Mouse (Mus musculus): Measurements from ENCODE around the gene Pde4d. TPM values are rescaled to one million over a fixed set of nuclear protein-coding genes. Genes with fewer than 3 reads are reported as not detected.

The Pde4d gene
- polyA plus RNA-seq, 1 experiment from 2014 or later = 14.9 TPM

GRCm38 (mm10) chr13:109263833-109264232 lies 814.1 kb downstream of the Pde4d start:
- Histone ChIP-seq H3K27ac (ENCODE audit: low read length) (no peak overlapping the region), H3K4me2 (ENCODE audit: low read depth, low read length) (no peak overlapping the region), H3K4me3 (ENCODE audit: low read length) (no peak overlapping the region), H3K36me3 (ENCODE audit: control insufficient read depth, insufficient read depth, low read length) (no peaks in the 10 kb centered on the region), H3K4me1 (replicated peaks; ENCODE audit: control insufficient read depth, insufficient read depth, low read length) (0 out of 2 replicates have a peak, but pooled peaks cover 4% of the 10 kb centered on the region), H3K9me3 (ENCODE audit: control insufficient read depth, low read length) (no peaks in the 10 kb centered on the region), H3K9ac (ENCODE audit: low read length) (no peak overlapping the region), H3K27me3 (ENCODE audit: control insufficient read depth, insufficient read depth, low read depth, low read length) (no peaks in the 10 kb centered on the region)
- no peak for ATAC-seq (ENCODE audit: low read depth)

- no peak overlapping the region for H3K4me2 ChIP-seq (ENCODE audit: low read depth, low read length)
- ATAC-seq (ENCODE audit: low read depth) = no peak
- H3K36me3 ChIP-seq (ENCODE audit: control insufficient read depth, insufficient read depth, low read length) = no peaks in the 10 kb centered on the region
- no peaks in the 10 kb centered on the region for H3K27me3 ChIP-seq (ENCODE audit: control insufficient read depth, insufficient read depth, low read depth, low read length)
- no peak overlapping the region for H3K4me3 ChIP-seq (ENCODE audit: low read length)
- H3K4me1 ChIP-seq (replicated peaks; ENCODE audit: control insufficient read depth, insufficient read depth, low read length) = no peaks in the 10 kb centered on the region
- 73% methylated on average over 3 of the region's 3 CpGs for WGBS
- no peak overlapping the region for H3K9ac ChIP-seq (ENCODE audit: low read length)
- no peaks in the 10 kb centered on the region for H3K9me3 ChIP-seq (ENCODE audit: control insufficient read depth, low read length)
- H3K27ac ChIP-seq (ENCODE audit: low read length) = no peak overlapping the region
Measured at GRCm38 (mm10) chr13:109268253-109268652, 818.5 kb downstream of the Pde4d start.

- Histone ChIP-seq H3K9me3 (ENCODE audit: control insufficient read depth, low read length) (no peaks in the 10 kb centered on the region), H3K27me3 (ENCODE audit: control insufficient read depth, insufficient read depth, low read depth, low read length) (no peaks in the 10 kb centered on the region), H3K4me2 (ENCODE audit: low read depth, low read length) (no peak overlapping the region), H3K27ac (ENCODE audit: low read length) (no peak overlapping the region), H3K4me1 (replicated peaks; ENCODE audit: control insufficient read depth, insufficient read depth, low read length) (no peaks in the 10 kb centered on the region), H3K9ac (ENCODE audit: low read length) (no peak overlapping the region), H3K4me3 (ENCODE audit: low read length) (no peak overlapping the region), H3K36me3 (ENCODE audit: control insufficient read depth, insufficient read depth, low read length) (no peaks in the 10 kb centered on the region)
- 88% methylated on average over 4 of the region's 4 CpGs for WGBS
- no peak for ATAC-seq (ENCODE audit: low read depth)
Measured at GRCm38 (mm10) chr13:109268659-109269322, 819.0 kb downstream of the Pde4d start.

- H3K27me3 ChIP-seq (ENCODE audit: control insufficient read depth, insufficient read depth, low read depth, low read length) = no peaks in the 10 kb centered on the region
- H3K27ac ChIP-seq (ENCODE audit: low read length) = no peak overlapping the region
- H3K4me1 ChIP-seq (replicated peaks; ENCODE audit: control insufficient read depth, insufficient read depth, low read length) = peaks cover 2% of the 10 kb centered on the region; the same call in 1 of the 2 replicates
- no peak overlapping the region for H3K9ac ChIP-seq (ENCODE audit: low read length)
- H3K4me3 ChIP-seq (ENCODE audit: low read length) = no peak overlapping the region
- no peak overlapping the region for H3K4me2 ChIP-seq (ENCODE audit: low read depth, low read length)
- H3K9me3 ChIP-seq (ENCODE audit: control insufficient read depth, low read length) = peaks cover 6% of the 10 kb centered on the region; the same call in 1 of the 2 replicates
- 87% methylated on average over 10 of the region's 10 CpGs for WGBS
- no peaks in the 10 kb centered on the region for H3K36me3 ChIP-seq (ENCODE audit: control insufficient read depth, insufficient read depth, low read length)
- ATAC-seq (ENCODE audit: low read depth) = no peak
Measured at GRCm38 (mm10) chr13:109274869-109275268, 825.1 kb downstream of the Pde4d start.

GRCm38 (mm10) chr13:109277792-109278191 lies 828.0 kb downstream of the Pde4d start:
- Histone ChIP-seq H3K27ac (ENCODE audit: low read length) (no peak overlapping the region), H3K27me3 (ENCODE audit: control insufficient read depth, insufficient read depth, low read depth, low read length) (no peaks in the 10 kb centered on the region), H3K9ac (ENCODE audit: low read length) (no peak overlapping the region), H3K9me3 (ENCODE audit: control insufficient read depth, low read length) (peaks cover 6% of the 10 kb centered on the region; the same call in 1 of the 2 replicates), H3K36me3 (ENCODE audit: control insufficient read depth, insufficient read depth, low read length) (no peaks in the 10 kb centered on the region), H3K4me3 (ENCODE audit: low read length) (no peak overlapping the region), H3K4me1 (replicated peaks; ENCODE audit: control insufficient read depth, insufficient read depth, low read length) (peaks cover 2% of the 10 kb centered on the region; the same call in 1 of the 2 replicates), H3K4me2 (ENCODE audit: low read depth, low read length) (no peak overlapping the region)
- WGBS = 42% methylated on average over 7 of the region's 7 CpGs
- 0 out of 2 replicates have a peak, but pooled peaks have one; percentile 49 for ATAC-seq (ENCODE audit: low read depth)

- peaks cover 2% of the 10 kb centered on the region; the same call in 1 of the 2 replicates for H3K4me1 ChIP-seq (replicated peaks; ENCODE audit: control insufficient read depth, insufficient read depth, low read length)
- WGBS = 48% methylated on average over 10 of the region's 10 CpGs
- H3K4me3 ChIP-seq (ENCODE audit: low read length) = no peak overlapping the region
- H3K9me3 ChIP-seq (ENCODE audit: control insufficient read depth, low read length) = peaks cover 6% of the 10 kb centered on the region; the same call in 1 of the 2 replicates
- H3K27me3 ChIP-seq (ENCODE audit: control insufficient read depth, insufficient read depth, low read depth, low read length) = no peaks in the 10 kb centered on the region
- no peaks in the 10 kb centered on the region for H3K36me3 ChIP-seq (ENCODE audit: control insufficient read depth, insufficient read depth, low read length)
- peak overlapping the region; percentile 32 for H3K4me2 ChIP-seq (ENCODE audit: low read depth, low read length)
- H3K9ac ChIP-seq (ENCODE audit: low read length) = no peak overlapping the region
- peak; percentile 81 for ATAC-seq (ENCODE audit: low read depth)
- no peak overlapping the region for H3K27ac ChIP-seq (ENCODE audit: low read length)
Measured at GRCm38 (mm10) chr13:109278504-109278912, 828.8 kb downstream of the Pde4d start.

- Histone ChIP-seq H3K27ac (ENCODE audit: low read length) (no peak overlapping the region), H3K27me3 (ENCODE audit: control insufficient read depth, insufficient read depth, low read depth, low read length) (no peaks in the 10 kb centered on the region), H3K9ac (ENCODE audit: low read length) (no peak overlapping the region), H3K4me1 (replicated peaks; ENCODE audit: control insufficient read depth, insufficient read depth, low read length) (peaks cover 2% of the 10 kb centered on the region; the same call in 1 of the 2 replicates), H3K9me3 (ENCODE audit: control insufficient read depth, low read length) (peaks cover 6% of the 10 kb centered on the region; the same call in 1 of the 2 replicates), H3K4me3 (ENCODE audit: low read length) (no peak overlapping the region), H3K4me2 (ENCODE audit: low read depth, low read length) (no peak overlapping the region), H3K36me3 (ENCODE audit: control insufficient read depth, insufficient read depth, low read length) (no peaks in the 10 kb centered on the region)
- WGBS = 44% methylated on average over 6 of the region's 6 CpGs
- peak; percentile 23; the same call in 1 of the 2 replicates for ATAC-seq (ENCODE audit: low read depth)
Measured at GRCm38 (mm10) chr13:109279211-109279610, 829.5 kb downstream of the Pde4d start.

- no peak for ATAC-seq (ENCODE audit: low read depth)
- 87% methylated on average over 5 of the region's 5 CpGs for WGBS
- Histone ChIP-seq H3K9me3 (ENCODE audit: control insufficient read depth, low read length) (no peaks in the 10 kb centered on the region), H3K27me3 (ENCODE audit: control insufficient read depth, insufficient read depth, low read depth, low read length) (no peaks in the 10 kb centered on the region), H3K9ac (ENCODE audit: low read length) (no peak overlapping the region), H3K4me2 (ENCODE audit: low read depth, low read length) (no peak overlapping the region), H3K4me1 (replicated peaks; ENCODE audit: control insufficient read depth, insufficient read depth, low read length) (peaks cover 2% of the 10 kb centered on the region; the same call in 1 of the 2 replicates), H3K36me3 (ENCODE audit: control insufficient read depth, insufficient read depth, low read length) (no peaks in the 10 kb centered on the region), H3K27ac (ENCODE audit: low read length) (no peak overlapping the region), H3K4me3 (ENCODE audit: low read length) (no peak overlapping the region)
Measured at GRCm38 (mm10) chr13:109280433-109280832, 830.7 kb downstream of the Pde4d start.

GRCm38 (mm10) chr13:109287465-109287864 lies 837.7 kb downstream of the Pde4d start:
- Histone ChIP-seq H3K9ac (ENCODE audit: low read length) (no peak overlapping the region), H3K4me3 (ENCODE audit: low read length) (no peak overlapping the region), H3K9me3 (ENCODE audit: control insufficient read depth, low read length) (no peaks in the 10 kb centered on the region), H3K27ac (ENCODE audit: low read length) (no peak overlapping the region), H3K4me2 (ENCODE audit: low read depth, low read length) (no peak overlapping the region), H3K4me1 (replicated peaks; ENCODE audit: control insufficient read depth, insufficient read depth, low read length) (no peaks in the 10 kb centered on the region), H3K27me3 (ENCODE audit: control insufficient read depth, insufficient read depth, low read depth, low read length) (no peaks in the 10 kb centered on the region), H3K36me3 (ENCODE audit: control insufficient read depth, insufficient read depth, low read length) (no peaks in the 10 kb centered on the region)
- WGBS = 80% methylated on average over 6 of the region's 6 CpGs
- no peak for ATAC-seq (ENCODE audit: low read depth)
